Mouse (Mus musculus): ENCODE measurements around the gene Chst5. TPM values are rescaled to one million over a fixed set of nuclear protein-coding genes. Genes with fewer than 3 reads are reported as not detected.
"Not testable (repeated sequence)": the region's sequence is repeated elsewhere in the genome, so short reads cannot be mapped to it uniquely, and the experiment has no call there.

The Chst5 gene
- polyA plus RNA-seq, 1 experiment from 2014 or later: 0.05 TPM

- peak within 1 kb of the TSS; percentile 97 for H3K4me3 ChIP-seq (replicated peaks)
- no peaks in the 10 kb centered on the region for H3K9me3 ChIP-seq (replicated peaks)
- peak; percentile 88 for ATAC-seq (ENCODE audit: insufficient read depth)
- H3K4me2 ChIP-seq: peak within 1 kb of the TSS; percentile 93
- H3K36me3 ChIP-seq (replicated peaks): peaks cover 32% of the 10 kb centered on the region
- no peaks in the 10 kb centered on the region for H3K27me3 ChIP-seq
- under 1% methylated on average over 65 of the region's 65 CpGs for WGBS (ENCODE audit: insufficient replicate concordance)
- H3K9ac ChIP-seq: peak within 1 kb of the TSS; percentile 93
- peak within 1 kb of the TSS; percentile 93 for H3K27ac ChIP-seq (replicated peaks)
- peaks cover 31% of the 10 kb centered on the region for H3K4me1 ChIP-seq (replicated peaks)
Measured at GRCm38 (mm10) chr8:111940171-111941100, 30.2 kb upstream of the Chst5 start, which contains the start of gene Gabarapl2. TSS of gene Gabarapl2 (plus strand) at chr8:111940703.

DNA sequence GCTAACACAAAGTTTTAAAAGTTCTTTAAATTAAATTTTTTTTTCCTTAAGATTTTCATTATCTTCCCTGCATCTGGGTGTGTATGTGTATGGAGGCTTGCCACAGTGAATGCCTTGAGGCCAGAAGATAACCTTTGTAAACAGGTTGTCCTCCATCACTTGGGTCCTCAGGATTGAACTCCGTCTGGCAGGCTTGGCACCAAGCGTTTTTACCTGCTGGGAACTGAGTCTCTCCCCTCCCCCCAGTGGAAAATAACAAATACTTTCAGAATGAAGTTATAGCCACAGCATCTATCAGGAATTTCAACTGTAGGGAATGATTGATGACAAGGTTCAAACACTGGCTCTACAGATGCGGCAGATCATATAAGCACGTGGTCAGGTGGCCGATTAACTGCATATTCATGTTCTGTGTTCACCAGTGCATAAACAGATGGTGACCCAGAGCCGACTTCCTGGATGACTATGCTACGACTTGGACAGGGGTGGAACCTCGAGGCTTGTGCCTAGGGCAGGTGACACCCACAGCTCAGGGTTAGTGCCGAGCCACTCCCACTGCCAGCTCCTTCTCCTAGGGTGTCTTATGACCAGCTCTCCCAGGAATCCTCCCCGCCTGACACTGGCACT, 29.4 kb upstream of the Chst5 start:
- Histone ChIP-seq H3K27me3 (no peaks in the 10 kb centered on the region), H3K4me1 (replicated peaks) (peaks cover 31% of the 10 kb centered on the region), H3K4me2 (peak overlapping the region; percentile 93), H3K36me3 (replicated peaks) (peaks cover 26% of the 10 kb centered on the region), H3K4me3 (replicated peaks) (peak overlapping the region; percentile 97), H3K9me3 (replicated peaks) (no peaks in the 10 kb centered on the region), H3K27ac (replicated peaks) (peak overlapping the region; percentile 93), H3K9ac (peak overlapping the region; percentile 93)
- WGBS (ENCODE audit: insufficient replicate concordance): 8% methylated on average over 10 of the region's 10 CpGs
- peak; percentile 95 for ATAC-seq (ENCODE audit: insufficient read depth)

DNA sequence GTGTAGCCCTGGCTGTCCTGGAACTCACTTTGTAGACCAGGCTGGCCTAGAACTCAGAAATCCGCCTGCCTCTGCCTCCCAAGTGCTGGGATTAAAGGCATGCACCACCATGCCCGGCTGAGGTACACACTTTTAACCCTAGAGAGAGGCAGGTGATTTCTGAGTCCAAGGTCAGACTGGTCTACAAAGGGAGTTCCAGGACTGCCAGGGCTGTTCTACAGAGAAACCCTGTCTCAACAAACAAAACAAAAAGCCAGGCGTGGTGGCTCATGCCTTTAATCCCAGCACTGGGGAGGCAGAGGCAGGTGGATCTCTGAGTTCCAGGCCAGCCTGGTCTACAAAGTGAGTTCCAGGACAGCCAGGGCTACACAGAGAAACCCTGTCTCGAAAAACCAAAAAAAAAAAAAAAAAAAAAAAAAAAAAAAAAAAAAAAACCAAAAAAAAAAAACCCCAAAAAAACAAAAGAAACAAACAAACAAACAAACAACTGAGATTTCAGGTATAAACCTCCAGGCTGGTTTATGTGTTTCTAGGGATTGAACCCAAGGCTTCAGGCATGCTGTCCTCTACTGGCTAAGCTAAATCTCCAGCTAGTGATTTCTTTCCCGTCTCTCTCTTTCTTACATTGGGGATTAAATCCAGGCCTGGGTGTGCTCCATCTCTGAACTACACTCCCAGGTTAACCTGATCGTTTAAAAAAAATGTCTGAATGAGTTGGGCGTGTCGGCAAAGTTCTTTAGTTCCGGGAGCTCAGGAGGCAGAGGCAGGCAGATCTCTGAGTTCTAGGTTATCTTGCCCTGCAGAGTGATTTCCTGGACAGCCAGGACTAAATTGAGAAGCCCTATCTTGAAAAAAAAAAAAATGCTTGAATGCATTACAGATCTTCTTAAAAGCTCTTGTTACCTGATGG, 28.1 kb upstream of the Chst5 start:
- H3K27ac ChIP-seq (replicated peaks): peak overlapping the region; percentile 93; the same call in 1 of the 2 replicates
- WGBS (ENCODE audit: insufficient replicate concordance): 68% methylated on average over 9 of the region's 9 CpGs
- H3K9ac ChIP-seq: not testable (repeated sequence)

GRCm38 (mm10) chr8:111937184-111937583, 26.9 kb upstream of the Chst5 start:
- H3K4me2 ChIP-seq: no peak overlapping the region
- no peak overlapping the region for H3K27ac ChIP-seq (replicated peaks)
- WGBS (ENCODE audit: insufficient replicate concordance): 53% methylated on average over 3 of the region's 3 CpGs
- no peak overlapping the region for H3K9ac ChIP-seq
- ATAC-seq (ENCODE audit: insufficient read depth): no peak
- H3K9me3 ChIP-seq (replicated peaks): no peaks in the 10 kb centered on the region
- peaks cover 2% of the 10 kb centered on the region for H3K36me3 ChIP-seq (replicated peaks)
- H3K4me3 ChIP-seq (replicated peaks): no peak overlapping the region
- H3K27me3 ChIP-seq: 0 out of 2 replicates have a peak, but pooled peaks cover 8% of the 10 kb centered on the region
- peaks cover 50% of the 10 kb centered on the region for H3K4me1 ChIP-seq (replicated peaks)

More for the DNA sequence above, 28.1 kb upstream of the Chst5 start:
- ATAC-seq (ENCODE audit: insufficient read depth); H3K4me2 ChIP-seq; H3K4me3 ChIP-seq (replicated peaks); H3K9me3 ChIP-seq (replicated peaks); H3K27me3 ChIP-seq: not testable (repeated sequence)
- Histone ChIP-seq H3K36me3 (replicated peaks) (peaks cover 13% of the 10 kb centered on the region), H3K4me1 (replicated peaks) (peaks cover 40% of the 10 kb centered on the region)

DNA sequence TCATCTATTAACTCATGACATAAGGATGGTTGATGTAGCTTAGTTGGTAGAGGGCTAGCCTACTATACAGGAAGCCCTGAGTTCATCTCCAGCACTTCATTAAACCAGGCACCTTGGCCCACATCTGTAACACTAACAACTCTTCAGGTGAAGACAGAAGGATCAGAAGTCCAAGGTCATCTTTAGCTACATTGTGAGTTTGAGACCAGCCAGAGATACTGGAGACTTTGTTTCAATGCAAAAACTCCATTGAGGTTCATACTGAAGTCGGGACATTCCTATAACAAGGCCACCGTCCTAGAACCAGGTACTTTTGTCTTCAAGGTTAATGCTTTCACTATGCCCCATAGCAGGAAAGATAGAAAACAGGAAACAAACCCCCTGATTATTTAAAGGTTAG, 24.0 kb upstream of the Chst5 start:
- peak overlapping the region; percentile 93; the same call in 1 of the 2 replicates for H3K4me2 ChIP-seq
- peak overlapping the region; percentile 61 for H3K27ac ChIP-seq (replicated peaks)
- H3K36me3 ChIP-seq (replicated peaks): no peaks in the 10 kb centered on the region
- H3K9ac ChIP-seq: peak overlapping the region; percentile 38; the same call in 1 of the 2 replicates
- ATAC-seq (ENCODE audit: insufficient read depth): no peak
- H3K27me3 ChIP-seq: 0 out of 2 replicates have a peak, but pooled peaks cover 8% of the 10 kb centered on the region
- WGBS (ENCODE audit: insufficient replicate concordance): 75% methylated on average over 2 of the region's 2 CpGs
- H3K4me3 ChIP-seq (replicated peaks): 0 out of 2 replicates have a peak overlapping the region, but pooled peaks have one; percentile 74
- H3K9me3 ChIP-seq (replicated peaks): no peaks in the 10 kb centered on the region
- H3K4me1 ChIP-seq (replicated peaks): peaks cover 59% of the 10 kb centered on the region

DNA sequence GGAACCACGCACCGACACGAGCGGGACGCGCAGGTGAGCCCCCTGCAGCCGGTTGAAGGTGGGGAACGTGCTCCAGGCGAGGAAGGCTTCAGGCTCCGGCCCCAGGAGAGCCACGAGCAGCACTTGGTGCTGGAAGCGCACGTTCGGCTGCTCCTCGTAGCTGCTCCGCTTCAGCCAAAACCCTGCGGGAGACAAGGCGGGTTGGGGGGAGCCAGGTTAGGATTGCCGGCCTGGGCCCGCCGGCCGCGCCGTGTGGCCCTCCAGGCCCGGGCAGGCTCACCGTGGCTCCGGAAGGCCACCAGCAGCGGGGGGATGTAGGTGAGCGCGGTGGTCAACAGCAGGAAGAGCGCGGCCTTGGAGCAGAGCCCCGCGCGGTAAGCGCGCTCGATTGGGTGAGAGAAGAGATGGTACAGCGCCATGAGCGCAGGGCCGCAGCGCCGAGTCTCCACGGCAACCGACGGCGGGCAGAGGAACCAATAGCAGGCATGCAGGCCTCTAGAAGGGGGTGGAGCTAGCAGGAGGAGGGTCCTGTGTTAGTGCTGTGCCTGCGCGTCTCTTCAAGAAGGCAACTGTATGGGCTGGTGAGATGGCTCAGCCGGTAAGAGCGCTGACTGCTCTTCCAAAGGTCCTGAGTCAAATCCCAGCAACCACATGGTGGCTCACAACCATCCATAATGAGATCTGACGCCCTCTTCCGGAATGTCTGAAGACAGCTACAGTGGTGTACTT, 23.3 kb upstream of the Chst5 start, which contains the start of gene Tmem231:
TSS of gene Tmem231 (minus strand) at position 534 of the 729 bp plus-strand sequence.
- Histone ChIP-seq H3K4me2 (peak within 1 kb of the TSS; percentile 93), H3K27ac (replicated peaks) (peak within 1 kb of the TSS; percentile 84)

DNA sequence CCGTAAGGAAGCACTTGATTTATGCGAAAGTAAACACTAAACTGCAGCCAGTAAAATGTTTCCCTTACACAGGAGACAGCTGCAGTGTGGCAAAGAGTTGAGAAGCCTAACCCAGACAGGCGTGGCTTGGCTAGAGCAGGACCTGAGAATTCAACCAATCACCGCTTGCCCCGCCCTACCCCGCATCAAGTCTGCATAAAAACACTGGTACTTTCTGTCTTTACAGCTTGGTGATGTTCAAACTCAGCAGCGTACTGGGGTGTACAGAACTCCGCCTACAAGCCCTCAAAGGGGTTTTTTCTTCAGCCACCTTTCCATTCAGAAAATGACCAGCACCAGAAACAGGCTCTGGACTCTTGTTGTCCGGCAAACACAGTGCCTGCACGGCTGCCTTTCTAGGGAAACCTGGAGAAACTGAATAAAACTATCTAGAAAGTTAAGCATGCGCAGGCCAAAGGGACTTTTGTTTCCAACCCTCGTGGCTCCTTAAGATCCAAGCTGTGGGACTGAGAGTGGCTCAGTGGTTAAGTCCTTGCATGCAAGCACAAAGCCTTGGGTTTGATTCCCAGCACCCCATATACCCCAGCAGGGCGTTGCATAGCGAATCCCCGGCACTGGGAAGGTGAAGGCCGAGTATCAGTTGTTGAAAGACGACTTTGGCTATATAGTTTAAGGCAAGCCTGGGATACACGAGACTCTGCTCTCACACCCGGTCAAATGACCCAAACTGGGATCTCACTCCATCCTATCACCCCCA, 22.5 kb upstream of the Chst5 start:
- peak overlapping the region; percentile 84 for H3K27ac ChIP-seq (replicated peaks)
- H3K27me3 ChIP-seq: 0 out of 2 replicates have a peak, but pooled peaks cover 8% of the 10 kb centered on the region
- ATAC-seq (ENCODE audit: insufficient read depth): peak; percentile 31
- H3K4me1 ChIP-seq (replicated peaks): peaks cover 64% of the 10 kb centered on the region
- H3K9me3 ChIP-seq (replicated peaks): no peaks in the 10 kb centered on the region
- H3K4me3 ChIP-seq (replicated peaks): peak overlapping the region; percentile 74
- peak overlapping the region; percentile 93 for H3K4me2 ChIP-seq
- 36% methylated on average over 19 of the region's 19 CpGs for WGBS (ENCODE audit: insufficient replicate concordance)
- no peaks in the 10 kb centered on the region for H3K36me3 ChIP-seq (replicated peaks)
- H3K9ac ChIP-seq: peak overlapping the region; percentile 75

More for the DNA sequence above, 23.3 kb upstream of the Chst5 start, which contains the start of gene Tmem231:
- Histone ChIP-seq H3K9me3 (replicated peaks) (no peaks in the 10 kb centered on the region), H3K27me3 (0 out of 2 replicates have a peak, but pooled peaks cover 8% of the 10 kb centered on the region), H3K4me3 (replicated peaks) (peak within 1 kb of the TSS; percentile 74), H3K36me3 (replicated peaks) (no peaks in the 10 kb centered on the region), H3K9ac (peak within 1 kb of the TSS; percentile 75), H3K4me1 (replicated peaks) (peaks cover 59% of the 10 kb centered on the region)
- peak; percentile 87 for ATAC-seq (ENCODE audit: insufficient read depth)
- WGBS (ENCODE audit: insufficient replicate concordance): 2% methylated on average over 53 of the region's 53 CpGs

DNA sequence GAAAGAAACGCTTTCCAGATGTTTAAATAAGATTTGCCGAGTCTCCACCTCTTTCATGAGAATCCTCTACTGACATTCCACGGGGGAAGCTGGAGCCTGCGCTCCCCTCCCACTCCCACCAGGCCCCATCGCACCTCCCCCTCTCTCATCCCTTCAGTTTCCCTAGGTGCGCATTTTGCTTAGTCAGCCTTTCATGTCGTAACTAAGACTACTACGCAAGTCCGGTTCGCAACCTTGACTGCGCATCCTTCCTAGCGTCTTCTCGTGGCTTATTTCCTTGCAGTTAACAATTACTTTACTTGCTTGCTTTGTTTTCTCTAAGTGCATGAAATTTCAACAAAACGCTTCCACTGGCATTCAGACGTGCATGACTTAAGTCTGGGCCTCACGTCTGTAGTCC, 21.5 kb upstream of the Chst5 start:
- H3K4me2 ChIP-seq: 0 out of 2 replicates have a peak overlapping the region, but pooled peaks have one; percentile 93
- H3K27me3 ChIP-seq: 0 out of 2 replicates have a peak, but pooled peaks cover 8% of the 10 kb centered on the region
- H3K9ac ChIP-seq: no peak overlapping the region
- ATAC-seq (ENCODE audit: insufficient read depth): no peak
- H3K9me3 ChIP-seq (replicated peaks): no peaks in the 10 kb centered on the region
- 84% methylated on average over 16 of the region's 16 CpGs for WGBS (ENCODE audit: insufficient replicate concordance)
- H3K4me3 ChIP-seq (replicated peaks): no peak overlapping the region
- H3K4me1 ChIP-seq (replicated peaks): peaks cover 68% of the 10 kb centered on the region
- H3K27ac ChIP-seq (replicated peaks): no peak overlapping the region; the same call in 1 of the 2 replicates
- no peaks in the 10 kb centered on the region for H3K36me3 ChIP-seq (replicated peaks)

DNA sequence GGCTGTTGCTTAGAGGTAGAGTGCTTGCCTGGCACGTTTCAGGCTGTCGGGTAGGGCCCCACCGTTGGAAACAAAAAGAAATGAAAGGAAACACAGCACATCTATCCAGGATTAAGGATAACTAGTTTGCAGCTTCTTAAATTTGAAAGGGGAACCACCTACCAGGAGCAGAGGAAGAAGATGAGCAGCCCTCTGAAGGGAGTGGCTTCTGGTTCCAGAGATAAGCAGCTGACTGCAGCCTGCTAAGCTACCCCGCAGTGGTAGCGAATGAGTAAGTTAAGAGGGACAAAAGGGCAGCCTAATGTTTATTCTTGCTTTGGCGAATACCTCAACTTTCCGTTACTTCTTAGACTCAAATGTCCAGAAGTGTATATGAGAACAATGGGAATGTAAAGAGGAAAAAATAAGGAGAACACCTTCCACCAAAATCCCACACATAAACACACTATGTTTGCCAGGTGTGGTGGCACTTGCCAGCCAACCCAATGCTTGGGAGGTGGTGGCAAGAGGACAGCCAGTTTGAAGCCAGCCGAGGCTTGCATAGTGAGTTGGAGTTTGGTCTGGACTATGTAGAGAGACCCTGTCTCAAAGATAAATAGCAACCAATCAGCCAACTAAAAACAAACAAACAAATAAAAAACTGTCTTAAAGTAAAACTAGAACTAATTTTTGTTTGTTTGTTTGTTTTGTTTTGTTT, 19.5 kb upstream of the Chst5 start:
- peak; percentile 89 for ATAC-seq (ENCODE audit: insufficient read depth)
- 0 out of 2 replicates have a peak, but pooled peaks cover 8% of the 10 kb centered on the region for H3K27me3 ChIP-seq
- H3K9me3 ChIP-seq (replicated peaks): no peaks in the 10 kb centered on the region
- peak overlapping the region; percentile 69 for H3K4me2 ChIP-seq
- H3K4me1 ChIP-seq (replicated peaks): peaks cover 75% of the 10 kb centered on the region
- whole genome bisulfite sequencing (ENCODE audit: insufficient replicate concordance): 11% methylated on average over 8 of the region's 8 CpGs
- H3K27ac ChIP-seq (replicated peaks): peak overlapping the region; percentile 95
- peak overlapping the region; percentile 51 for H3K9ac ChIP-seq
- peak overlapping the region; percentile 27 for H3K4me3 ChIP-seq (replicated peaks)
- H3K36me3 ChIP-seq (replicated peaks): no peaks in the 10 kb centered on the region
